Mouse (Mus musculus) lung, adult 2 months (tissue): Measurements from ENCODE around the gene Lgr6.

ENCODE experiments used
- CTCF ChIP-seq: fragments of 200-500 bp; IDR thresholded peaks from 2 replicates; pipeline ENCODE4 v1.5.1; 2011; ENCODE audit warnings: mild to moderate bottlenecking, low read length, control low read depth; ENCODE audit not compliant: insufficient read depth
- POLR2A ChIP-seq: fragments of 200-500 bp; IDR thresholded peaks from 2 replicates; pipeline ENCODE4 v1.6.1; 2011; ENCODE audit warnings: low read depth, mild to moderate bottlenecking, control low read depth, low read length, borderline replicate concordance; ENCODE audit errors: extremely low read depth

DNA sequence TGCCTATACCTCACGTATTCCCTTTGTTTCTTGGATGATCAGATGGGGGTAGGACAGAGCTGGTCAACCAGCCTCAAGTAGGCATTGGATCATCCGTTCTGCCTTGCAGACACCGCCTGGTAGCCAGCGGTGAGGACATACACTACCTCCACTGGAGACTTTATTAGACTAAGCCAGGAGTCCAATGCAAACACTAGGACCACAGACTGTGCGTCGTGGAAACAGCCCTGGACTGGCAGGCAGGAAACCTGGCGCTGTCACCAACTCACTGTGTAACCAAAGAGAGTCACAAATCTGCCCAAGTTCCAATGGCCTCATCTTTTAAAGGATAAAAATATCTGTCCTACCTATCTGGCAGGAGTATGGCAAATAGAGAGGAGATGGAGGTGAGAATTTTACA is 108.6 kb downstream of the Lgr6 start:
- TF ChIP-seq POLR2A, result no peak
- no peak for TF ChIP-seq CTCF
